Mouse (Mus musculus) effector memory CD4-positive, alpha-beta T cell, adult 7 months (primary cell): Measurements from ENCODE around the gene 9530002B09Rik. TPM values are rescaled to one million over a fixed set of nuclear protein-coding genes. Genes with fewer than 3 reads are reported as not detected.

Experiments
- polyA plus RNA-seq: library from polyadenylated mRNA; unstranded; fragments of 100-300 nt; shearing (Covaris generic); gene quantifications from one replicate; pipeline ENCODE4 v1.2.1, GENCODE M21; 2017

Gene 9530002B09Rik
- not detected for polyA plus RNA-seq

DNA sequence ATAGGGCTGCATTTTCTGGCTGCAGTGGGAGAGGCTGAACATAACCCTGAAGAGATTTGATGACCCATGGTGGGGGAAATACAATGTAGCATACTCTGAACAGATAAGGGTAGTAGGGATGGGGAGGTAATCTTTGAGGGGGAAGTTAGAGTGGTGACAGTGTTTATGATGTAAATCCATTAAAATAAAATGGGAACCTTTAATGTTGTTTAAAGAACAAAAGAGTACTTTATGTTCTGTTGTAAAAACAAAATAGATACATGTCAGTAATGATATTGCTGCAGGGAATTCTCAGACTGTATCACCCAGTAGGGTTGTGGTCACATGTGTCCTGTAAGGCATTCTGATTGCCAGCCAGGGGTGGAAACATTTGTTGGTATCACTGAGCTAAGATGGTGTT, at the start of gene 9530002B09Rik:
Gene 9530002B09Rik, plus strand, starts transcription at position 301 of the 400 bp plus-strand sequence.

Other genes with a start within 250 kb of the 9530002B09Rik start
- gene Ppt1, start 147.0 kb downstream of the 9530002B09Rik start, polyA plus RNA-seq = 63.6 TPM
- gene Cap1, start 196.8 kb downstream of the 9530002B09Rik start, polyA plus RNA-seq = 84.7 TPM